Mouse (Mus musculus) naive thymus-derived CD4-positive, alpha-beta T cell, adult 2 months (primary cell): ENCODE measurements around the gene Map3k4.
A peak's percentile ranks its signal among the peaks of the same experiment; 100 is the strongest.
"Not testable (repeated sequence)": the region's sequence is repeated elsewhere in the genome, so short reads cannot be mapped to it uniquely, and the experiment has no call there.

Experiments used
- DNase-seq: peaks from one replicate; pipeline ENCODE4 v3.0.0-alpha.2; 2011; ENCODE audit warnings: low read depth

Map3k4 gene

DNA sequence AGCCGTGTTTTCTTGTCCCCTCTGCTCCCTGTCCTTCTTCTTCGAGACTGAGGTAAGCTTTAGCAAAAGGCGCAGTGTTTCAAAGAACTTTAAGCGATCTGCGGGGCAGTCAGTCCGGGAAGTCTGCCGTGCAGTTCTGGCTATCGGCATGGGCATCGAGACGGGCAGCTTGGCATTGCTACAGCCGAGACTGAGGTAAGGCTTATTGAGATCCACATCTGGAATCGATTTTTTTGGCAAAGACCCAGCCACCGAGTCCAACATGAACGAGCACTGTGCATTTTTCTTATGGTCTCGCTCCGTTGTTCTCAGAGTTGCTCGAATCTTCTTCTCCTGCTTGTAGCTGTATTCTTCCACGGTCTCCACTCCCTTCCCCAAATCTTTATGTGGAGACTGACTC lies 46.8 kb downstream of the Map3k4 start:
- DNase-seq: no peak

DNA sequence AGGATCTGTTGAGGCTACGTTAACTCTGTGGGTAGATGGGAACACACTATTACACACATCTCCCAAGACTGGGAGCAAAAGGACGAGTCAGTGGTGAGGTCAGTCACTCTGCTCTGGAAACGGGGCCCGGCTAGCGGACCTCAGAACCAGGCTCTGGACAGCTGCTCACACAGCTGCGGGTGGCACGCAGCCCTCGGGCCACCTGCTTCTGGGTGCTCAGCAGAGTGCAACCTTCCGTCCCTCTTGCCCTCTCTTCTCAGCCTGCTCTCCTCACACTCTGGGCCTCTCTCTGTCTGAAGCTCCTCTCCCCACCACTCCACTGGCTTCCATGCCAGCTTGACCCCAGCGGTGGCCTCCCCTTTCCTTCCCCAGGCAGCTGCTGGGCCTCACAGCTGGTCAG lies 50.1 kb downstream of the Map3k4 start:
- DNase-seq: no peak

DNA sequence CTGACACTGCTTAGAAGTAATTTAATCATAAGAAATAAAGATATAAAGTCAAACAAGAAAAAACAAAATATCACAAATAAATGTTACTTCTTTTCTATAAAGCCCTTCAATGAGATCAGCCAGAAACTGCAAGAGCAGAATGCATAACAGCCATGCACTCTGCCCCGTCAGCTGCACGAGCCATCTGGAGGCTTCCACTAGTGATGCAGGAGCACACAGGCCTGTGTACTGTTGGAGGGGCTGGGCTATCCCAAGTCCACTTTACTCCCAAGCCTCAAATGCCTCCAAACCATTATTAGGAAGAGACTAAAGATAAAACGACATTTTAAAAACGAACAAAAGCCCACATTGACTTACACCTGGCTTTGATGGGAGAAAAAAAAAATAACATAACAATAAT lies 50.5 kb downstream of the Map3k4 start:
- DNase-seq: no peak

DNA sequence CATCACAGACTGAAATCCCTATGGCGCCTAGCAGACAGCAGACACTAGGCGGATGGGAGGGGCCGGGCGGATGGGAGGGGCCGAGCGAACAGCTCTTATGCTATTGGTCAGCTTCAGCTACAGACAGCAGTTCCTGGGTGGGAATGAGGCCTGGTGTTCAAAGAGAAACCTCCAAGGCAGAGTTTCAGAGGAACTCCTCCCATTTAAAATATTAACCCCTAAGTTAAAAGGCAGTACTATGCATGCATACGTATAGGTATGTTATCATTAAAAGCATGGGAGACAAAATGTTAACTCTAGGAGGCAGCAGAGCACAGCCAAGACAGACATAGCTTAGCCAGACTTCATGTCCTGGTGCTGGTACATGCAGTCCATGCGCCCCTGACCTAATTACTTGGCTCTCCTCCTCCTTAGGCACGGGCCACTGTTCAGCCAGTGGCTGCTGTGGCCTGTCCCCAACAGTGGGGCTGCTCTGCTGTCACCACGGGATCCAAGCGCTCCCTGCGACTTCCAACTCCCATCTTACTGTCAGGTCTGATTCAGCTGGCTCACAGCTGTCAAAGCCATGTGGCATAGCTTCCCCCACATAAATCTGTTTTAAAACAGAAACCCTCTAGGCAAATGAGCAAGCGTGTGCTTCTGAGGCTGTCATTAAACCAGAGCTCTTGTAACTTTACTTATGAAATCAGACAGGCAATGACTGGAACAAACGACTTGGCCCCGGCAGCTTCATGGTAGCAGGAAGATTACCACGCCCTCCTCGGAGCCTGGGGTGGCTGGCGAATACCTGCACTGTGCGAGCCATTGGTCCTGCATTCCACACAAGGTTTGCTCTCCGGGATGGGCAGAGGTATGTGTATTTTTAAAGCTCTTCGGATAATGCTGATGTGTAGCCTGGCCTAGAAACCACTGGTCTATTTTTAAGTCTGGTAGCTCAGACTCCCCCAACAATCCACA lies 52.3 kb downstream of the Map3k4 start:
- no peak for DNase-seq

DNA sequence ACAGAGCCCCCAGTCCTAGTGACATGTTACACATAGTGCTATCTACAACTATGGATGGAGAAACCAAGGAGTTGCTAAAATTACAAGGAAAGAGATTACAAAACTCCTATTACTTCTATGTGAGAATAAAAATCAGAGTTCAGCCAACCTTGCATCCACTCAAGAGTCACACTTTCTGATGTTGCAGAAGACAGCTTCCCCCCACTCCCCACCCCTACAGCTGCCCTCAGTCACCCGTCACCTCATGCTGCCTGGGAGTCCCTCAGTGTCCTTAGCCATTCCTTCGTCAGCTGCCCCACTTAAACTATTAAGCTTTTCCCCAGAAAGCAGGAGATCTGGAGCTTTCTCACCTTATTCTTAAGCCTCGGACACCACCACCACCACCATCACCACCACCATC lies 54.3 kb downstream of the Map3k4 start:
- DNase-seq: no peak

DNA sequence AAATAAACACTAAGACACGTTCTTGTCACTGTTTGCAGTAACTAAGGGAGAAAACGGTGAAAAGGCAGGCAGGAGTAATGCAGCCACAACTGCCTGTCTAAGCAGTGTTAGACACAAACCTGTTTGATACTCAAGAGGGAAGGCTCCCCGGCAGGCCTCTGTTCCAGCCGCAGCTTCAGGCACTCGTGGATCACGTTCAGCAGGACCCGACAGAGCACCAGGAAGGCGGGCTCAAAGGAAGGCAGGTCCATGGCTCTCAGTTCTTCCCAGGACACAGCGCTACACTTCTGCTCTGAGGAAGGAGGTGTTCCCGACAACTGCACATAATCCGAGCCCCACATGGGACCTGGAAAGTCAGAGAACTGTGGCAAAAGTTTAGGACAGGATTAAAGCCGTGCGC lies 54.8 kb downstream of the Map3k4 start:
- DNase-seq: no peak

DNA sequence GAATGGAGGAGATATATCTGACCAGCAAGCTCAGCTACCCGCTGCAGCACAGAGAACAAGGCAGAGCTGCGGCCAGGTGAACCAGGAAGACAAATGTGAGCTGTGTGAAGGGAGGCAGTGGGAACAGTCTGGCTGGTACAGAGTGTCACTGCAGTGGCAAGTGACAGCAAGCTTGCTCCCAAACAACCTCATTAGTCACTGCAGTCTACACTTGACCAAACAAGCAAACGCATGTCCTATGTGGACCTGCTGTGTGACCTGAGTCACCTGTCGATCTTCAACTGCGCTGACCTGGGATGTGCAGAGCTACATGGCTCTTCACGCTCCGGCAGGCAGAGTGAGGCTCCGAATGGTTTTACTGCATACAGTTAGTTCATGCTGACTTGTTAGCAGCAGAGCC lies 55.7 kb downstream of the Map3k4 start:
- no peak for DNase-seq

DNA sequence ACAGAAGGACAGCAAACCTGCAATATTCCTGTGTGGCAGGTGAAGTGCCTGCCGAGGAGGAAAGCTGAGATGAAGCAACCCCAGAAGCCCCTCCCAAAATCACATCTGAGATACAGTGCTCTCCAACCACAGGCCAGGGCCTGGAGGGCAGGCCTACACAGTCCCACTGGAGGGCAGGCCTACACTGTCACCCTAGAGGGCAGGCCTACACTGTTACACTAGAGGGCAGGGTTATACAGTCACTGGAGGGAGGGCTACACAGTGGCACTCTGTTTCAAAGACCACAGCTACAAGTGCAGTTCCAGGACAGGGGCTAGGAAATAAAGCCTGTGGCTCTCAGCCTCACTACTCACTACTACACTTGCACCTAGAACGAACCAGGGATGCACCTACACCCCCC lies 56.7 kb downstream of the Map3k4 start:
- DNase-seq: no peak

DNA sequence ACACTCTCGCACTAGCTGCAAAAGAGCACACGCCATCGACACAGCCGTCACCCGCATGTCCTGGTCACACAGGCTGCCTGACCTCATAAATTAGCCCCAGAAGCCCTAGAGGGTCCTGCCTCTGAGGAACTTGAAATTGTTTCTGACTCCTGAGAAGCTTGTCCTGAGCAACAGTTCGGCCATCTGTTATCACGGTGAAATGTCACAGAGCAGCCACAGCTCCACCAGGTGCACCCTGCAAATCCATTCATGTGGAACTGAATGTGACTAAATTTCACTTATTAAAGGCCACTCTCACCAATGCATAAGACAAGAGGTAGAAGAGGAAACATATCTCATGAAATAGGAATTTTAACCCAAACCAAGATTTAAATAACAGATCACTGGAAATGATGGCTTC lies 57.2 kb downstream of the Map3k4 start:
- DNase-seq: no peak

DNA sequence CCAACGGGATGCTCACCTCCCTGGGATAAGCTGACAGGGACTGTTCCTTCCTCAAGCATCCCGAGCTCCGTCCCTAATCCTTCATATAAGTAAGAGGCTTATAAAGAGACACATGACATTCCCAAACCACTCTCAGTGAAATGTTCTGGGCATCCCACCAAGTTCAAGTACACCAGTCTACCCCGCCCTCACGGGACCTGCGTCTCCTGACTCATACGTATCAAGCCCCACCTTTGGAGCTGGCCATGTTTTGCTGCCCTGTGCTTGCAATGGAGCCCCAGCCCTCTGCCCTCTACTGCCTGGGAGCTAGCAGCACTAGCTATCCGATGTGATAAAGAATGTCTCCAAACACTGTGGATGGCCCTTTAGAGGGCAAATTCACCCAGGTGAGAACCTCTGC lies 58.6 kb downstream of the Map3k4 start:
- no peak for DNase-seq

DNA sequence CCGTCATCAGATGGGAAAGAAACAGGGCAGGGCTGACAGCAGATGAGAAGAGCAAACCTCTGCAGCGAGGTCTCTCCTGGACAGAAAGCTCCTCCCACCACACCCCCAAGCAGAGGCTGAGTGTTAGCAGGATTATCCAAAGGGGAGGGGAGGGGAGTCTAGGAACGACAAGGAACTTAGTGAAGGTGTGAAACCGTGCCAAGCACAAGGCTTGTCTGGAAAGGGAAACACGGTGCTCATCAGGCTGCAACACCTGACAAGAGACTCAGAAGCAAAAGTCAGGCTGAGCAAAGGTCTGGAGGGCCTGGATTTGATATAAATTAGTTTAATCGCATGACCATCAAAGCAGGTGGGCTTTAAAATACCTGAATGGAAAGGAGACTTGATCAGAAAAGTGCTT lies 60.1 kb downstream of the Map3k4 start:
- DNase-seq: no peak

DNA sequence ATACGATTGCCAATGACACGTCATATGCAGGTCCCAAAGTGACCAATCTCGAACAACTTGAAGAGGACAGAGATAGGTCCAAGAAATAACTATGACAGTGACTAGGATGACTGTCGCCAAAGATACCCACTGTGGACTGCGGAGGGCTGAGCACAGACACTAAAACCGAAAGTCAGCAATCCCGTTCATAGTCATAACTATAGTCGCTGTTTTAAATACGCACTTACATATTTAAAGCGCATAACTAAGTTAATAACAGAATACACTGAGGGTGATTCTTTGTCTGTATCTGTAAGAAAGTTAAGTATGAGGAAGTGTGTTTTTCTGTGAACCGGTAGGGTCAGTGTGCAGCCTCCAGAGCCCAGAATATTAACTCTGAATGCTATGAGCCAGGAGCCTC lies 62.5 kb downstream of the Map3k4 start:
- DNase-seq: no peak

DNA sequence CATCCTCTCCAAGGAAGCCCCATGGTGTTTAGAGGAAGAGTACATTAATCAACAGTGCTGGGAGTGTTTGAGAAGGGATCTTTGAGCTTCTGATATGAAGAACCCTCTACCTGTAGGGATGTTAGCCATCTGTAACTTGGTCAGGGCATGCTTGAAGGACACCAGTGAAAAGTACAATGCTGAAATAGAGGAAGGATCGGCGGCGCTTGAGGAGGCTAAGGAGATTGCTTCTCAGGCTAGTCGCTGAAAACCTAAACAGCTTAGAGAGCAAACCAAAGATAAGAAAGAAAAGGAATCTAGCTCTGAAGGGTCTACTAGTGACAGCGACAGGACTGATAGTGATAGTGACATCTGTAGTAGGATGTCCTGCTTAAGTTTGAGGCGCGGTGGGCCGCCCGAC lies 68.0 kb downstream of the Map3k4 start:
- DNase-seq: no peak

DNA sequence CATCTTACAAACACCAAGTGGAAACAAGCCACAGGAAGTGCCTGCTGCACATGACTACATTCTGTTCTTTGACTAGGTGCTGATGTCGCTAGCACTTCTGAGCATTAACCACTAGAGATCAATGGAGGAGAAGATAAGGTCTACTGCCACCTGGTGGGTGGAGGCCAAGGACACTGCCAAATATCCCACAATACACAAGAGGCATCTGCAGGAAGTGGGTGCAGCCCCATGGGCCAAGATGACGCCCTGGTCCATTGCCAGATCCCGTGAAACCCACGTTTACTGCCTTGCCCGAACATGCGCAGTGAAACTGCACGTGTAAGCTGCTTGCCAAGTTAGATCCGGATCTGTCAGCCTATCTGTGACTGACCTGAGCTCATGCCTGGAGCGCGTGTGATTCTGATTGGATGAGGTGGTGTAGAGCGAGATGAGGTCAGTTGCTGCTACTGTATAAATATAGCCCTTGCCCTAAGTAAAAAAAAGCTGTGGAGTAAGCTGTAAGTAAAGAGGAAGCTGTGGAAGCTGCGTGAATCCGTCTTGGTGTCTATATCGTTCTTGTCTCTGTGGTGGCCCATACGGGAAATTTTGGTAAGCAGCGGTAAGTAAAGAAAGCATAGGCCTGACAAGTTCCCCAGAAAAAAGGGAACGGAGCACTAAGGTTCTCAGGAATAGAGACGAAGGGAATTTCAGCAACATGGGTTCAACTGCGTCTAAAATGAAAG lies 68.7 kb downstream of the Map3k4 start:
- DNase-seq: peak; percentile 36

DNA sequence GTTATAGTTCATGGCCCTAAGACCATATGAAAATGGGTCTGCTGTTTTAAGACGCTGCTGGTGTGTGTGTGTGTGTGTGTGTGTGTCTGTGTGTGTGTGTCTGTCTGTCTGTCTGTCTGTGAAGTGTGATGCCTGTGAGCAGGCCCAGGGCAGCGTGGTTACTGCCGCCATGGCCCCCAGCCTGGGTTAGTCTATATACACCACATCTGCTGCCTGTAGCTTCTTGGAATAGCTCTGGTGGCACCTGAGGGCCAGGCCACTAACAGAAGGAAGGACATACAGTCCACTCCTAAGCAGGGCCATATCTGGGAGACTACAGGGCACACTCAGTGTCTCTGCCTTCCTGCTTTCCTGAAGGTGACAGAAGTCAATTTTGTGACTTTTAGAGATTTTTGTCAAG lies 77.9 kb downstream of the Map3k4 start:
- no peak for DNase-seq

DNA sequence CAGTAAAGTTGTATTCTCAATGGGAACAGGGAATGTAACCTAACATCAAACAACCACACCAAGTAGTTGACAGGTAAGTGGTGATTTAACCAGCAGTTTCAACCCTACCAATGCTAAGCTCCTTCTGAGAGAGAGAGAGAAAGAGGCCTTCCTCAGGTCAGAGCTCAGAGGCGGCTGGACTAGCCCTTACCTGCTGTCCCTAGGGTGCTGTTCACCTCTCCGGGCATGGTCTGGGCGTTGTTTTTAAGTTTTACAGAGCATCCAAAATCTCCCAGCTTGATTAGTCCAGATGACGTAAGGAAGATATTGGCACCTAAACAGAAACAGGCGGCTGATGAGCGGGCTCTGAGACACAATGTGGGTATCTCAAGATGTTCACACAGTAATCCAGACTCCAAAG lies 85.9 kb downstream of the Map3k4 start:
- DNase-seq: no peak

DNA sequence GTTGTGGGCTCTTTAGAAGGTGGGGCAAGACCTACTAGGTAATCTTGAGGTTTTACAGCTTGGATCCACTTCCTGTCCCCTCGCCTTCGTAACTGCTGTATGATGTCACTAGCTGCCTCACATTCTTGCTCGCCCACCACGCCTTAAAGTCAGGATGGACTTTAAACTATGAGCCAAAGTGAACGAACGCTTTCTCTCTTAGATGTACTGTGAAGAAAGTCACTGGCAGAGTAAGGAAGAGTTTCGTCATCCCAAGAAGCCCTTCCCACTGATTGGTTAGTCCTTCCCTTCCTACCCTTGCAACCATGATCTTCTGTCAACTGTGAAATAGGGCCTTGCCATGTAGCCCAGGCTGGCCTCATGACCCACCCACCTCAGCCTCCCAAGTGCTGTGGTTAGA lies 87.5 kb downstream of the Map3k4 start:
- DNase-seq: no peak

DNA sequence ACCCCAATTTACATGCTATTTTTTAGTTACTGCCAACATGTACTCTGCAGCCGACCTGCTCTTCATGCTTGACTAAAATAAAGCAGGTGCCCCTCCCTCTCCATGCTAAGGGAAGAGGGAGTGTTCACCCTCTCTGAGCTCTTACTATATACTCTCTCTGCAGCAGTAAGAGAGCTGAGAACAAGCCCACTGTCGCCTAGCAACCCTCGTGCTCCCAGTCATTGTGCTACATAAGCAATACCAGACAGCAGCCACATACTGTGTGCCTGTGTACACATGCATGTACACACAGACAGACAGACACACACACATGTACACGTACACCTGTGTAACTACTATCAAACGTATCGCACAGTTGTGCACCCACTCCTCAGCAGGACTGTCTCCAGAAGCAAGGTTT lies 88.4 kb downstream of the Map3k4 start:
- no peak for DNase-seq

DNA sequence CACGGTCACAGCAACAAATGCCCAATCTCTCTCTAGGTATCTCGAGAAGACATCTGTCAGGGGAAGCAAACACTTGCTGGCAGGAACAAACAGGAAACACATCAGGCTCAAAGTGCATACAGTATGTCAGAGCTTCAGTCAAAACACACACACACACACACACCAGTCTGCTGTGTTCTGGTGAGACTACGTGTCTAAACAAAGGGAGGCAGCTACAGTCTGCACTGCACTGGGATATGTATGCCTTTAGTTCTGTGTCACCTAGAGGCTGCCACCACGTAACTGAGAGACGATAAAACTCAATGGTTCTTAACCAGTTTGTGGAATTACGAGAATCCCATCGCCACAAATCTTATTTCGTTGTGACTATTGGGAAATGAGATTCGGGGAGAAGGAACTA lies 88.8 kb downstream of the Map3k4 start:
- DNase-seq: no peak

DNA sequence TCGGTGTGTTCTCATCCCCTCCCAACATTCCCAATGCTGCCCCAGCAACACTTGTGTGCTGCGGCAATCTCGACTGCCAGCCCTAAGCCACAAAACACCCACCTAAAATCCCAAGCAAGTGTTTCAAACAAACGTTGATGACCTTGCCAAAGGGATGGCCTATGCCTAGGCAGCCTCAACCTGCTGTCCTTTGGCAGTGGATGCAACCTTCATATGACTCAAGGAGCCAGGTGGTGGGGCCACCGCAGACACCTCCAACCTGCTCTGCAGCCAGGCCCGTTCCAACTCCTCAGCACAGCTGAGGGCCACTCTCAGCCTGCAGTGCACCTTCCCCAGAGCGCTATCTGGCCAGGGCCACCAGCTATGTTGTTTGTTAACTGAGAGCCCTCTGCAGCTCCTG lies 90.1 kb downstream of the Map3k4 start:
- no peak for DNase-seq

DNA sequence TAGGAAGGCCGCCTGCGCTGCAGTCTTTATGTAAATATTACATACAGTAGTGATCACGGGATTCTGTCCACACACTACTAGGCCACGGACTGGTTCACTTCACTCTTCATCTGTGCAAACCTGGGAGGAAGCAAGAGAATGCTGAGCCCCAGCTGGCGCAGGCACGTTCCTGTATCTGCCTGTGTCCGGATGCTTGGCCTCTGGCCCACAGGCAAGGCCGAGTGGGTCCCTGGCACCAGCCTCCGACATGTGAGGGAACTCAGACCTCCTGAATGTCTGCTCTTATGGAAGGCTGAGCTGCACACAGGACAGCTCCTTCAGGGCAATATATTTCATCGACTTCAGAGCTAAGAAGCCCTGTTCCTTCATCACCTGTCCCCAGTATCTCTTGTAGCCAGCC lies 90.6 kb downstream of the Map3k4 start:
- DNase-seq: no peak

DNA sequence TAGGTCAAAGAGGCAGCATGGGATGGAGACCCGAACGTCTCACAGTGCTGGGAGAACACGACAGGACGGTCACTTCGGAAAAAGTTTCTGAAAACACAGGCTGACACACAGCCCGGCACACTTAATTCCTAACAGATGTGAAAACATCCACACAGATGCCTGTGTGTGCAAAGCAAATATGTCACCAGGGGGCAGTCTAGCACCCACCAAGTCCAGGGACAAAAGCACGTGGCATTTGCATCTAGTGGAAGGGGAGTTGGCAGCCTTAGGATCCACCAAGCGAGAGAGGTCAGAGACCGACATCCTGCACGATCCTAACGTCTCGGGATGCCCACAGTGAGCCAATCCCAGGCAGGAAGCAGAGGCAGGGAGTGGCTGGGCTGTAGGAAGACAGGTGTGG lies 92.0 kb downstream of the Map3k4 start:
- DNase-seq: peak; percentile 15

DNA sequence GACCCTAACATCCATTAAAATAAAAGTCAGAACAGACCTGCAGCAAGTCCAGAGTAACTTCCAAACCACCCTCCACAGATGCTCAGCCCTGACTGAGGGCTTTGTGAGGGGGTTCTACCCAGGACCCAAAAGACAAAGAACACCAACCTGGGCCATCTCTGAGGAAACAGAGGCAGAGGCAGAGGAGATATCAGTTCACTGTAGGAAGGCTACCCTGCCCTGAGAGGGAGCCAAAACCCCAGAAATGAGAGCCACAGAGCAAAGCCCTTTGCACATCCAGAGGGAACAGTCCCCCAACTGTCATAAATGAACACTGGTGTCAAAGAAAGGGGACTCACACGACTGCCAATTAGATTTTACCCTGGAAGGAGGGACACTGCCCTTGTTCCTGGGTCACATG lies 93.4 kb downstream of the Map3k4 start:
- DNase-seq: no peak

DNA sequence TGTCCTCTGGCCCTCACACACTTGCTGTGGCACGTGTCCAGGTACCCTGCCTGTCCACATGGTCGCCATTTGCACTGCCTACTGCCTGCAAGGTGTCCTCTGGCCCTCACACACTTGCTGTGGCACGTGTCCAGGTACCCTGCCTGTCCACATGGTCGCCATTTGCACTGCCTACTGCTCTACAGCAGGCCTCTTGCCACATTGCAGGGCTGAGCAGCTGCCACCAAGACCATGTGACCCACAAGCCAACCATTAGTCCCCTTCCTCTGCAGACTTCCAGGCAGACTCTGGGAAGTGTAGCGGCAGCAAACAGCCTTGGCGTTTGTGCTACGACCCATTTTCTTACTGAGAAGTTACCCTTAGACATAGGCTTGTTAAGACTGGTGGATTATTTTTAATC lies 94.0 kb downstream of the Map3k4 start:
- not testable (repeated sequence) for DNase-seq
